Mouse (Mus musculus) C2C12 (cell line): ENCODE data around the gene Pard3.

Experiments
- CEBPB ChIP-seq: IDR thresholded peaks from one replicate; pipeline ENCODE4 v1.6.1; 2011; ENCODE audit warnings: low read depth, mild to moderate bottlenecking, control low read depth, moderate library complexity
- CTCF ChIP-seq: IDR thresholded peaks from one replicate; pipeline ENCODE4 v1.5.1; 2011; ENCODE audit not compliant: control insufficient read depth, insufficient read depth, insufficient read length
- FOSL1 ChIP-seq: IDR thresholded peaks from one replicate; pipeline ENCODE4 v1.8.0; 2011; ENCODE audit warnings: mild to moderate bottlenecking, low read length; ENCODE audit not compliant: poor library complexity, insufficient read depth, severe bottlenecking
- MAX ChIP-seq: IDR thresholded peaks from one replicate; pipeline ENCODE4 v1.6.1; 2011; ENCODE audit warnings: mild to moderate bottlenecking, control low read depth
- MYOD1 ChIP-seq: IDR thresholded peaks from one replicate; pipeline ENCODE4 v1.6.1; 2011; ENCODE audit warnings: low read depth; ENCODE audit not compliant: control insufficient read depth, insufficient read length
- MYOG ChIP-seq: IDR thresholded peaks from one replicate; pipeline ENCODE4 v1.6.1; 2011; ENCODE audit not compliant: control insufficient read depth, insufficient read length; ENCODE audit errors: extremely low read depth
- USF1 ChIP-seq: IDR thresholded peaks from one replicate; pipeline ENCODE4 v1.6.1; 2011; ENCODE audit warnings: low read depth, mild to moderate bottlenecking, control low read depth, moderate library complexity

DNA sequence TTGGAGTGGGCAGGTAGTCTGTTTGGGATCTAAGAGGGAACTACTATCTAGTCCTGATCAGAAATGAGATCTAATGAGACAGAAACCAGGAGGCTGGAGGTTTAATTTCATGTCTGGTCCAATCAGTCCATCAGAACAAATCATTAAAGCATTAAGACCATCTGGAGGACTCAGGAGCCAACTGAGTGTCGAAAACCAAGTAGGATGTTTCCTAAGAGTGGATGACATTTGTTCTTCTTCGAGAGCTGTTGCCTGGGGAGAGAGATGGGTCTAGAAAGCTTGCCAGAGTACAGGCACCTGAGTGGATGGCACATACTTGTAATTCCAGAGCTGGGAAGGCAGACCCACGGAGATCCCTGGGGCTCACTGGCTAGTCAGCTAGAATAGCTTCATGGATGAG is 468.2 kb downstream of the Pard3 start:
- no peak for TF ChIP-seq USF1
- no peak for TF ChIP-seq MAX
- TF ChIP-seq CTCF: no peak
- no peak for TF ChIP-seq CEBPB
- no peak for TF ChIP-seq MYOD1
- no peak for TF ChIP-seq MYOG
- no peak for TF ChIP-seq FOSL1
